Mouse (Mus musculus): ENCODE results near the gene Cacna1h.

Cacna1h gene

DNA sequence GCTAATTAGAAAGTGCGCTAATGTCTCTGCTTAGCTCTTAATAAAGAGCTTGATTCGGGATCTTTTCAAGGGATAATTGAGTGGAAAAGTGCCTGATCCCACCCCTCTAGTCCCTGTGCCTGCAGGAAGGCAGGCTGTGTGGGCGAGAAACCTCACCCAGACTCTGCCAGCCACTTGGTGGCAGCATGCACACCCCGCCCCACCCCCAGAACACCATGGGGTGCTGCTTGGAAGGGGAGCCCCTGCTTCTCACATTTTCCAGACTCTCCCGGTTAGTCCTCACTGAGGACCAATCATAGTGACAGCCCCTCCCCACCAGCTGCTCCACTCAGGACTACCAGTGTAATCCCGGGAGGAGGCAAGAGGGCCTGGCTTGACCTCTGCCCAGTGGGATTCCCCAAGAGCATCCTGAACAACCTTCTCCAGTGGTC lies 27.6 kb downstream of the Cacna1h start:
- DNase-seq: no peak

- no peak for DNase-seq
Measured at GRCm38 (mm10) chr17:25405224-25405895, 28.2 kb downstream of the Cacna1h start.

- no peak for DNase-seq
Measured at GRCm38 (mm10) chr17:25404190-25404589, 29.4 kb downstream of the Cacna1h start.

DNA sequence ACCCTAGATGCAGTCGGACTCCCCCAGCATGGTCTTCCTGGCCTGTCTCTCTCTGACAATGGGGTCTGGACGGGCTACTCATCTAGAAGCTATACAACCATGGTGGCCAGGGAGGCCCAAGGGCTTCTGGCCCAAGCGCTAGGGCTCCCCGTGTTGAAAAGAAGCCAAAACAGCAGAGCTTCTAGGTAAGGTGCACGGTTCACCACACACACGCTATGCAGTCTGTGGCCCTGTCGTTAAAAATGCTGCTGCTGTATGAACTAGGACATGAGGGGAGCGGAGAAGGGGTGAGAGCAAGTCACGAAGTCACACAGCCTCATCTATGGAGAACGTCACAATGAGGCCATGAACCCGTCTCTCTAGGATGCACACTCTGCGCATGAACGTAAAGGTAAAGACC lies 31.4 kb downstream of the Cacna1h start:
- DNase-seq: peak; percentile 29 to 41

- no peak for DNase-seq
Measured at GRCm38 (mm10) chr17:25401491-25401890, 32.1 kb downstream of the Cacna1h start.

DNA sequence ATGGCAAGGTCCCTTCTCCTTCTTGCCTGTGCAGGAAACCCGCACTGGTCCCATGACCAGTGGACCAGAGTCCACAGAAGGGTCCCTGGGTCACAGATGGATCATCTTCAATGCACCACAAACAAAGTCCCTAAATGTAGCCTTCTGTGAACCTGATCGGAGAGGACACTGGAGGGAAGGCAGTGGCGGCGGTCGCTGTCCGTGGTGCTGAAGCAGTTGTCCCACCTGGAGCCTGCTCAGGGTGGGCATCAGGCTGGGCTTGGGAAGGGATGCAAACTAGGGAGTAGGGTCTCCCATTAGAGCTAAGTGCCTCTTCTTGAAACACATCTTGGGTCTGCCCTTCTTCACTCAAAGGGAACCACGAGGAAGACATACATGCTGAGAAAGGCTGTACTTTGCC lies 33.1 kb downstream of the Cacna1h start:
- DNase-seq: peak in 1 of 2 experiments; percentile 75

DNA sequence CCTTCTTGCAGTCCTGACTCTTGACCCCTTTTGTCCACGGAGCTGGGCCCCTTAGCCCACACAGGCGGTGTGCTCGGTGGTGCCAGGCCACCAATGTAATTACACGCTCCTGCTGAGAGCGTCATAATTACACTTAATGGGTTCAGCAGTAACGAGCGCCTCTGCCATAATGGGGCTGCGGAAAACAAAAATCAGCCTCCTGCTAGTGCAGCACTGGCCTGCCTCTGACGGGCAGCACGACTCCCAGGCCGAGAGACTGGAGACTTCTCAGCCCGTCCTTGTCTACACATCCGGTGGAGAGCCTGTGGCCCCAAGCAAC lies 35.1 kb downstream of the Cacna1h start:
- DNase-seq: no peak

- peak; percentile 72 to 89 for DNase-seq
Measured at GRCm38 (mm10) chr17:25397804-25398519, 35.6 kb downstream of the Cacna1h start.

- DNase-seq: no peak
Measured at GRCm38 (mm10) chr17:25394526-25394925, 39.1 kb downstream of the Cacna1h start.

DNA sequence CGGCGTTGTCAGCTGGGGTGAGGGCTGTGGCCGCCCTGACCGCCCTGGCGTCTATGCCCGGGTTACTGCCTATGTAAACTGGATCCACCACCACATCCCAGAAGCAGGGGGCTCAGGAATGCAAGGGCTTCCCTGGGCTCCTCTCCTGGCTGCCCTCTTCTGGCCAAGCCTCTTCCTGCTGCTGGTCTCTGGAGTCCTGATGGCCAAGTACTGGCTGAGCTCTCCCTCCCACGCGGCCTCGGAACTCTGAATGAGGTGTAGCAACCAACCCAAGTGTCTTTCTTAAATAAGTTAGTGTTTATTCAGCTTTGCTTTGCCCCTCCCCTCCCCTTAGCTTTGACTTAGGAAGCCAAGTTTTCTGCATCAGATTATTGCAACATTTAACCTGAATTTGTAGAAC lies 59.6 kb downstream of the Cacna1h start:
- peak in 1 of 2 experiments; percentile 20 for DNase-seq

DNA sequence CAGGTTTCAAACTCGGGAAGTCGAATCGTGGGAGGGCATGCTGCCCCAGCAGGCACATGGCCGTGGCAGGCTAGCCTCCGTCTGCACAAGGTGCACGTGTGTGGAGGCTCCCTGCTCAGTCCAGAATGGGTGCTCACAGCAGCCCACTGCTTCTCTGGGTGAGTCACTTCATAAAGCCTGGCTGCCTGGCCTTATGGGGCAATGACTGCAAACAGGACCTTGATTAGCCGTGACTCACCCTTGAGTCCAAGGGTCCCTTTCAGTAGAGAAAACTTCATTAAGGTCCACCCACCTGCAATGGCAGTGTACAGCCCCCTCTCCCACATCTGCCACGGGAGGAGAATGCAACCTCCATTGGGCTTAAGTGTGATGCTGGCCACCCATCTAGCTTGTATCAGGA lies 61.1 kb downstream of the Cacna1h start:
- no peak for DNase-seq

- DNase-seq: no peak
Measured at GRCm38 (mm10) chr17:25368973-25369372, 64.6 kb downstream of the Cacna1h start, which contains the start of gene Tpsg1. Gene Tpsg1 (plus strand): TSS chr17:25369273.

DNA sequence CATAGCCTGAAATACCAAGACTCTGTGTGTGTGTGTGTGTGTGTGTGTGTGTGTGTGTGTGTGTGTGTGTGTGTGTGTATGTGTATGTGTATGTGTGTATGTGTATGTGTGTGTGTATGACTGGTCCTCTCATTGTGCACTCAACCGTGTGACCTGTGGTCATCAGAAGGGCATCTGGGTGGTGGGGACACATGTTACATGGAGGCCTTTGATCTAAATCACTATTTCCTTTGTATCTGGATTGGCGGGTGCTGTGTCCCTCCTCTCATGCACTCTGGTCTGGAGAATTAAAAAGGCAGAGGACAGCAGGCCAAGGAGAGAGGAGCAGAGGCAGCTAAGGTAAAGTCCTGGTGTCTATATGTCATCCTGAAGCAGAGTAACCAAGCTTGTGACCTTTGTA lies 67.6 kb downstream of the Cacna1h start, which contains the start of gene Tpsb2:
Gene Tpsb2 (plus strand): TSS at position 301 of the 400 bp plus-strand sequence.
- DNase-seq: no peak

GRCm38 (mm10) chr17:25363726-25364125 lies 69.9 kb downstream of the Cacna1h start:
- peak; percentile 33 to 82 for DNase-seq

DNA sequence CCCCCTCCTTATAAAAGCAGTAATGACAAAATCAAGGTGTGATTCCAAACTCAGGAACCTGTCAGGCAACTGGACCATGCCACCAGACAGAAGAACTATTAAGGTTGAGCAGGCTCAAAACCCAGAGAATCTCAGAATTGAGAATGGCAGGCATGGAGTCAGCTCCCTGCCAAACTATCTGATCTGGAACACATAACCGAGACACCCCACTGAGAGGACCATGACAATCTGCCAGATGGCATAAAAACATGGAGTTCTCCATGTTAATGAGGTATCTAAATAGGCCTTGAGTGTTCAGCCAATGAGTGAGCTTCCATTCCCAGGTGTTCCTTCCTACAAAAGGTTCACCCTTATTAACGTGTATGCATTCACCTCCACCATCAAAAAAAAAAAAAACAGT lies 72.3 kb downstream of the Cacna1h start:
- no peak for DNase-seq

- DNase-seq: no peak
Measured at GRCm38 (mm10) chr17:25345462-25345861, 88.1 kb downstream of the Cacna1h start, which contains the start of gene Tpsab1. Gene Tpsab1 (minus strand): TSS chr17:25345562.

DNA sequence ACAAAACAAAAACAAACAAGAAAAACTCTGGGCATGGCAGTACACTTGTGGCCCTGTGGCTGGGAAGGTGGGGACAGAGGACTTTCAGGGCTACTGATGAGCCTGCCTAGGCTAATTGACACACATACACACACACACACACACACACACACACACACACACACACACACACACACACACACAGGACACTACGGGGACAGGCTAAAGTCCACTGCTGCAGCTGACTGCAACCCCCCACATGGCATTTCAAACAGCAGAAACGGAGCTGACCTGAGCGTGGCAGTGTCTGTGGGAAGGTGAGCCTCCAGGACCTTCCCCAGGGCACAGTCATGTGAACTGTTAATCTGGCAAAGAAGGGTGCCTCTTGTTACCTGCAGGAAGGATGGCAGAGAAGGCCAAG lies 92.1 kb downstream of the Cacna1h start:
- DNase-seq: peak; percentile 14 to 47

DNA sequence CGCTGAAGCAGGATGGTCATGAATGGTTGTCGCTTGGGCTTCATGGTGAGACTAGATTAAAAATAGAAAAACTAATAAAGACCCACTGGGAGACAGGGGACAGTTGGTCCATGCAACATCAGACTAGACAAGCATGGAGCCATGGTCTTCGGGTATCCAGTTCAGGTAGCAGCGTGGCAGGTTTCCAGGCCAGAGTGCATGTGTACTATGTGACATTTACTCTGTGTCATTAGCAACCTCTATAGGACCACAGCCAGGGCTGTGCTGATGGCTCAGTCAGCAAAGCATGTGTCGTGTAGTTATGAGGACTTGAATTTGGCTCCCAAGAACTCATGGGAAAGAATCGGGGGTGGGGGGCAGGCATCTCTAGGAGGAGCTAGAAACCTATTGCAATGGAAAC lies 93.6 kb downstream of the Cacna1h start:
- DNase-seq: no peak

GRCm38 (mm10) chr17:25338218-25338617 lies 95.4 kb downstream of the Cacna1h start:
- DNase-seq: peak; percentile 24 to 27

- peak; percentile 21 to 78 for DNase-seq
Measured at GRCm38 (mm10) chr17:25333943-25334342, 99.6 kb downstream of the Cacna1h start.

- no peak for DNase-seq
Measured at GRCm38 (mm10) chr17:25332321-25332720, 101.3 kb downstream of the Cacna1h start.
